Mouse (Mus musculus) liver, embryonic 12.5 days (tissue): ENCODE data around the gene Pard3b. TPM values are rescaled to one million over a fixed set of nuclear protein-coding genes. Genes with fewer than 3 reads are reported as not detected.

Source experiments
- ATAC-seq: fragments of 200-750 bp; cut with Nextera tagmentation; 2 replicates; pipeline ENCODE4 v1.8.0; 2017; ENCODE audit warnings: moderate number of reproducible peaks, mild to moderate bottlenecking, moderate library complexity
- H3K27ac ChIP-seq: fragments of 300-500 bp; sonication (generic); 2 replicates; pipeline ENCODE4 v1.5.1; 2016; ENCODE audit warnings: mild to moderate bottlenecking
- H3K27me3 ChIP-seq: fragments of 300-500 bp; sonication (generic); replicated peaks from 2 replicates; pipeline ENCODE4 v1.6.1; 2016; ENCODE audit warnings: mild to moderate bottlenecking, moderate library complexity
- H3K36me3 ChIP-seq: fragments of 300-500 bp; sonication (generic); 2 replicates; pipeline ENCODE4 v1.6.1; 2016; ENCODE audit warnings: mild to moderate bottlenecking, moderate library complexity
- H3K4me1 ChIP-seq: fragments of 300-500 bp; sonication (generic); 2 replicates; pipeline ENCODE4 v1.6.1; 2016
- H3K4me2 ChIP-seq: fragments of 300-500 bp; sonication (generic); 2 replicates; pipeline ENCODE4 v1.6.1; 2016; ENCODE audit warnings: mild to moderate bottlenecking, moderate library complexity
- H3K4me3 ChIP-seq: fragments of 300-500 bp; sonication (generic); 2 replicates; pipeline ENCODE4 v1.5.1; 2016; ENCODE audit warnings: mild to moderate bottlenecking, moderate library complexity
- H3K9ac ChIP-seq: fragments of 300-500 bp; sonication (generic); 2 replicates; pipeline ENCODE4 v1.6.1; 2016; ENCODE audit warnings: mild to moderate bottlenecking, moderate library complexity
- H3K9me3 ChIP-seq: fragments of 300-500 bp; sonication (generic); replicated peaks from 2 replicates; pipeline ENCODE4 v1.6.1; 2016; ENCODE audit warnings: mild to moderate bottlenecking, moderate library complexity
- WGBS: fragments of 180-500 bp; shearing (Covaris S2); methylation state at CpG from one replicate; pipeline ENCODE4 v1.1.7; 2016; ENCODE audit not compliant: insufficient replicate concordance; 5-methylcytosine and 5-hydroxymethylcytosine counted together
- polyA plus RNA-seq: library from polyadenylated mRNA; unstranded; fragments of >200 nt; fragmentation: Nextera tagmentation; extraction: Ambion mirVana; gene quantifications from 2 replicates; pipeline ENCODE4 v1.2.1, GENCODE M21; 2016

The Pard3b gene
- polyA plus RNA-seq, 1 experiment from 2014 or later = 6.5 TPM

DNA sequence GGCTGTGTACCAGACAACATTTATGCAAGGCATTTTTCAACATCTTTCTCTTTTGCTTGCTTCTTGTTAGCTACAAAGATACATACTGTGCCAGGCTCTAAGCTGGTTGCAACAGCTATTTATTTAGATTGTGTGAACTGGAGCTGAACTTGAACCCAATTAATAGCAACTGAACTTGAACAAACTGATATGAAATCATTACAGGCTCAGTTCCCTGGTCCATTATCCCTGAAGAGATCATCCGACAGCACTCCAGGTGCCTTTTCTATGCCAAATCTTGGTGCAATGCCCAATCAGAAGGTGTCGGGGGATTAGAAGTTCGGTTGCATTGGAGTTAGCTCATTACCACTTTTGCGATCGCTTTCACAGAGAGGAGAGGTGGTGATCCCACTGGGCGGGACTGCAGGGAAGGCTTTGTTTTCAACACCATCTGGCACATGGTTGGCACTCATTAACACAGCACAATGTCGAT, 414.6 kb downstream of the Pard3b start:
- Histone ChIP-seq H3K36me3 (no peaks in the 10 kb centered on the region), H3K4me2 (no peak overlapping the region), H3K27me3 (no peaks in the 10 kb centered on the region), H3K9ac (no peak overlapping the region), H3K4me1 (no peaks in the 10 kb centered on the region), H3K4me3 (no peak overlapping the region), H3K27ac (no peak overlapping the region), H3K9me3 (no peaks in the 10 kb centered on the region)
- 65% methylated on average over 7 of the region's 7 CpGs for WGBS
- ATAC-seq = no peak

DNA sequence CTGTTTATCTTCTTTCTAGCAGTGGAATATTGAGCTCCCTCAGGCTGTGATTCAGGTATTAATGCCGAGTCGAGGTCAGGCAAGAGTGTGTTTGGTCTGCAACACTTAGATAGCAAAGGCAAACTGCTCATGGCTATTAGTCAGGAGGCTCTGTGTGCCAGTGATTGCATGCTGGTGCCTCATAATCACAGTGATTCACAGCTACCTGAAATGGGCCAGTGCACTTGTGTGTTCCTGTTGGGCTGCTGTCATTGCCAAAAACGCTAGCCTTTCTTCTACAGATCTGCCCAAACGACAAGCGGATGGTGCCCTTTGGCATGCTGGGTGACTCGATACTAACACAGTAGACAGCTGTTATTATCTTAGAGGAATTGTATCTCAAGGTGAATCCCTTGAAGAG, 416.7 kb downstream of the Pard3b start:
- Histone ChIP-seq H3K27me3 (no peaks in the 10 kb centered on the region), H3K4me1 (no peaks in the 10 kb centered on the region), H3K27ac (no peak overlapping the region), H3K36me3 (no peaks in the 10 kb centered on the region), H3K9ac (no peak overlapping the region), H3K9me3 (no peaks in the 10 kb centered on the region), H3K4me2 (no peak overlapping the region), H3K4me3 (no peak overlapping the region)
- ATAC-seq = no peak
- 62% methylated on average over 6 of the region's 6 CpGs for WGBS

DNA sequence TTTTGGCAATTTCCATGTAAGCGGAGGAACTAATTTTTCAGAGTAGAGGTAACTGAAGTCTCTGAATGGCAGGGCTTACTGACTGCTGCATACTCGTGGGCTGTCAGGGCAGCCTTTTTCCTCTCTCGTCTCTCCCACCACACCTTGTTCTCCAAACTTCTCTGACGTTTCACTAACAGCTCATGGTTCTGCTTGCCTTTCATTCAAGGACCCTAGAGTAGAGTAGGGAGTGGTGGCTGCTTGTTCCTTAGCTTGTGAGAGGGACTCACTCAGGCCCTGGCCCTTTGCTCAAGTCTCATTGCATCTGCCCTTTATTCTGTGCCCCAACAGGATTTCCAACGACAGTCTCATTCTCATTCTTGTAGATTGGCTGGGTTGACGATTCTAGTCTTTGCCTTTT, 432.0 kb downstream of the Pard3b start:
- Histone ChIP-seq H3K36me3 (no peaks in the 10 kb centered on the region), H3K4me1 (no peaks in the 10 kb centered on the region), H3K9ac (no peak overlapping the region), H3K27ac (no peak overlapping the region), H3K9me3 (no peaks in the 10 kb centered on the region), H3K4me2 (no peak overlapping the region), H3K4me3 (no peak overlapping the region), H3K27me3 (no peaks in the 10 kb centered on the region)
- 69% methylated on average over 6 of the region's 6 CpGs for WGBS
- no peak for ATAC-seq

DNA sequence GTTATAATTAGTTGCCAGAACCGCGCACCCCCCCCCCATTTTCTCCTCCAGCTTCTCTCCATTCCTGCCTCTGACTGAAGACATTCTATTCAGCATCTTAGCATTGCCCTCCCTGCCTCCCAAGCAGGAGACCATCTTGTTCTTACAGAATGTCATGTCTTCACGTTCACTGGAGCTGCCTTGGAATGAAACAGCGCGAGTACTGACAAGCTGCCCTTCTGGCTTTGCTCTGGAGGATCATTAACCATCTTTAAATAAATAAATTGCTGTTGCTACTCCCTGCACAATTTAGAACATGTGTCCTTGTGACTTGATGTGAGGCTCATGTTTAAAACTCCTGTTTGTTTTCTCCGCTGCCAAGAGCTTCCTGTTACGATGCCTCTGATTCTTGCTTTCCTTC, 432.5 kb downstream of the Pard3b start:
- Histone ChIP-seq H3K4me3 (no peak overlapping the region), H3K36me3 (no peaks in the 10 kb centered on the region), H3K4me1 (no peaks in the 10 kb centered on the region), H3K27me3 (no peaks in the 10 kb centered on the region), H3K9me3 (no peaks in the 10 kb centered on the region), H3K27ac (no peak overlapping the region), H3K9ac (no peak overlapping the region), H3K4me2 (no peak overlapping the region)
- WGBS = 83% methylated on average over 7 of the region's 7 CpGs
- ATAC-seq = no peak

DNA sequence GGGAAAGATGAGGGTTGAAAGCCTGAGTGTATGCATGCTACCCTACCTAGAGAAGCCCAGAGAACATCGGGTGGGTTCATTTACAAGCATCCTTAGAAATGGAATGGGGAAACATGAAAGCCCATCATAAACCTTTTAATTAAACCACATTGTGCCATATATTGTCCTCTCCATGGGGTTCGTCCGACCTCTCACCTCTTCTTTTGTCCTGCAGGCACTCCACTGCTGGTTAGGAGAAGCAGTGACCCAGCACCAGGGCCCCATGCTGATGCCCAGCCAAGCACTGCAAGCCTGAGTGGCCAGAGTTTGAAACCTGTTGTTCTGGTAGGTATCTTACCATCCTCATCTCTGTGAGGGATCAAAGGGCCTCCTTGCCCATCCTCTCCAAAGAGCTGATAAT, 437.5 kb downstream of the Pard3b start:
- Histone ChIP-seq H3K4me1 (no peaks in the 10 kb centered on the region), H3K4me3 (no peak overlapping the region), H3K36me3 (no peaks in the 10 kb centered on the region), H3K9ac (no peak overlapping the region), H3K4me2 (no peak overlapping the region), H3K27me3 (no peaks in the 10 kb centered on the region), H3K9me3 (no peaks in the 10 kb centered on the region), H3K27ac (no peak overlapping the region)
- 80% methylated on average over 3 of the region's 3 CpGs for WGBS
- ATAC-seq = no peak

DNA sequence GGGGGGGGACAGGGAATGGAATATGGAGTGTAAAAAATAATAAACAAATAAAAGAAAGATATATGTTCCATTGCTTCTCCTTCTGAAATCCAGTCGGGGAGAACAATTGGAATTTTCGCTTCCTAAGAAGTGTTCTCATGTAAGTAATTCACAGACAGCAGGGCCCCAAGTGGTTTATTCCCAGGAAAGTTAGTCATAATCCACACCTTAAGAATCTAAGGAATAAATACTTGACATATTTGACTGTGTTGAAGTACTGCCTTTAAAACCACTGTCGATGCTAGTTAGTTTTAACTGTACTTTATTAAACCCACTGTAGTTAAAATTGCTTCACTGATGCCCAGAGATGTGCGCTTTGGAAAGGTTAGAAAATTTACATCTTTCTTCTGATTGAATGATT, 442.5 kb downstream of the Pard3b start:
- Histone ChIP-seq H3K4me2 (no peak overlapping the region), H3K4me3 (no peak overlapping the region), H3K27me3 (no peaks in the 10 kb centered on the region), H3K9me3 (no peaks in the 10 kb centered on the region), H3K4me1 (no peaks in the 10 kb centered on the region), H3K9ac (no peak overlapping the region), H3K36me3 (no peaks in the 10 kb centered on the region), H3K27ac (no peak overlapping the region)
- WGBS = 77% methylated on average over 4 of the region's 4 CpGs
- no peak for ATAC-seq

DNA sequence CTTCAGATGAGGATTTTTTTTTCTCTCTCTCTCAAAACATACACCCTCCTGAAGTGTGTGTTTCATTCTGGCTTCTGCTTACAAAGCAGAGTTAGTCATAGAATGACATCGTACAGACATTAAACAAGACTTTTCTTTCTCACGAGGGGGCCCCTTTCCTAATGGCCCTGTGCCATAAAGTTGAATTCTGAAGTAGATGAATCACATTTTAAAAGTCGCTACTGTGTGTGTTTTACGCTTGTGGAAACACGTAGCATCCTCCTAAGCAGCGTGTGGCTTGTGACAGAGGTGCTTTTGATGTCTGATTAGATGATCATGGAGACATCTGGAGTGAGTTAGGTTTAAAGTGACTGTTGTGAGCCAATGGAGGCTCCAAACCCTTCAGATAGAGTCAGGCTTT, 447.4 kb downstream of the Pard3b start:
- ATAC-seq = no peak
- Histone ChIP-seq H3K9me3 (no peaks in the 10 kb centered on the region), H3K4me3 (no peak overlapping the region), H3K4me1 (no peaks in the 10 kb centered on the region), H3K36me3 (no peaks in the 10 kb centered on the region), H3K9ac (no peak overlapping the region), H3K27ac (no peak overlapping the region), H3K27me3 (no peaks in the 10 kb centered on the region), H3K4me2 (no peak overlapping the region)
- 59% methylated on average over 6 of the region's 6 CpGs for WGBS

DNA sequence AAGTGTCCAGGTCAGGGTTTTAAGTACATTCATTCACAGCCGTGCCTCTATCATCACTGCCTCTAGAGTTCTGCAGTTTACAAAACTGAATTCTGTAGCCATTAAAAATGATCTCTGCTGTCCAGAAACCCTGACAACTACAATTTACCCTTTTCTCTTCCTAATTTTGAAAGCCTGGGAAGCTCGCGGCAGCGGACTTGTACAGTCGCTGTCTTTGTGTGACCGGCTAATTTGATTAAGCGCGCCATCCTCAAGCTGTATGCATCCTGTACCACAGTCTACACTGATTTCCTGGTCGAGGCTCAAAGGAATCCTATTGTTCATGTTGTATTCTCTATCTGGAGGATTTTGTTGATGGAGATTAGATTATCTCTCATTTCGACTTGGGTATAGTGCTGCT, 448.8 kb downstream of the Pard3b start:
- WGBS = 78% methylated on average over 10 of the region's 10 CpGs
- Histone ChIP-seq H3K27me3 (no peaks in the 10 kb centered on the region), H3K4me3 (no peak overlapping the region), H3K4me1 (no peaks in the 10 kb centered on the region), H3K27ac (no peak overlapping the region), H3K4me2 (no peak overlapping the region), H3K36me3 (no peaks in the 10 kb centered on the region), H3K9me3 (no peaks in the 10 kb centered on the region), H3K9ac (no peak overlapping the region)
- no peak for ATAC-seq

DNA sequence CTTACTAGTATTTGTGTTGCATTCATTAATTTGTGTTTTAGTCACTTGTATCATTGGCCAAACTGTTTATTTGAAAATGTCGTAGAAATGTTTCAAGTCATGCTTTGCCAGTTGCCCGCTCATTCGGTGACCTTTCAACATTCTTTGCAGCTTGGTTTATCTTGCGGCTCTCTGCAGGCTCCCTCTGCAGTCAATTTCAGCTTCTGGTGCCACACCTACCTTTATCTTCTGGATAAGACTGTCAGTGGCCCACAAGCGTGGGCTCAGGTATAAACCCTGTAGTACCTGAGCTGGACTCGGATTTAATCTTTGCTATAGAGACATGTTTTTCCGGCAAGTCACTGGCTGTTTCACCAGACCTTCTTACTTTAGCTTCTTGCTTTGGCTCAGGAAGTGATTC, 456.3 kb downstream of the Pard3b start:
- Histone ChIP-seq H3K36me3 (no peaks in the 10 kb centered on the region), H3K9me3 (no peaks in the 10 kb centered on the region), H3K27me3 (no peaks in the 10 kb centered on the region), H3K4me2 (no peak overlapping the region), H3K4me1 (no peaks in the 10 kb centered on the region), H3K9ac (no peak overlapping the region), H3K4me3 (no peak overlapping the region), H3K27ac (no peak overlapping the region)
- ATAC-seq = no peak
- 66% methylated on average over 7 of the region's 7 CpGs for WGBS

DNA sequence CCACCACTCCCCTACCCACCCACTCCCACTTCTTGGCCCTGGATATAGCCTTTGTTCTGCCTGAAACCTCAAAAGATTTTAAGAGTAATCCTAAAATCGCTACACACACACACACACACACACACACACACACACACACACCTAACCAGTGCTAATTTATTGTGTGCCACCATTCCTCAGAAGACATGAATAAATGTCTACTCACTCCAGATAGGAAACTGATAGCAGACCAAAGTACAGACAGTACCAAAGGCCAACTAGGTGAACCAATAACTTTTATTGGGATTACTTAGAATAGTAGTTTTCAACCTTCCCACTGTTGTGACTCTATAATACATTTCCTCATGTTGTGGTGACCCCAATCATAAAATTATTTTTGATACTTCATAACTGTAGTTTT, 483.8 kb downstream of the Pard3b start:
- Histone ChIP-seq H3K4me3 (no peak overlapping the region), H3K9ac (no peak overlapping the region), H3K36me3 (no peaks in the 10 kb centered on the region), H3K4me2 (no peak overlapping the region), H3K4me1 (no peaks in the 10 kb centered on the region), H3K27me3 (no peaks in the 10 kb centered on the region), H3K27ac (no peak overlapping the region), H3K9me3 (no peaks in the 10 kb centered on the region)
- no peak for ATAC-seq
- 69% methylated on average over 1 of the region's 1 CpGs for WGBS

DNA sequence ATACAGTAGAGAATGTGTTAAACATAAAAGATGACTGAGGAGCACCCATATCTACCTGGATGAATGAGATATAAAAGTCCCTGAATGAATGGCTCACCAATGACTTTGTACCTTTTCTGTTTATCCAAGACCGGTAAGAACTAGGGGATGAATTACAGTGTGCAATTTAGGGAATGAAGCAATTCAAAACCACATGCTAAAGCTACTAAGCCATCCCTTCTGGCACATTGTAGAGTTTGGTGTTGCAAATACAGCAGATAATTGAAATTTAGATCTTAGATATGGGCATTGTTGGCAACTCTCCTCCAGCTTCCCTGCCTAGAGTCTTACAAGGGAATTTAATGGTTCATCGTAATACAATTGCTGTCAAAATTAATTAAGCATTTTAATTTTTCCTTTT, 490.6 kb downstream of the Pard3b start:
- WGBS = 80% methylated on average over 2 of the region's 2 CpGs
- ATAC-seq = no peak

DNA sequence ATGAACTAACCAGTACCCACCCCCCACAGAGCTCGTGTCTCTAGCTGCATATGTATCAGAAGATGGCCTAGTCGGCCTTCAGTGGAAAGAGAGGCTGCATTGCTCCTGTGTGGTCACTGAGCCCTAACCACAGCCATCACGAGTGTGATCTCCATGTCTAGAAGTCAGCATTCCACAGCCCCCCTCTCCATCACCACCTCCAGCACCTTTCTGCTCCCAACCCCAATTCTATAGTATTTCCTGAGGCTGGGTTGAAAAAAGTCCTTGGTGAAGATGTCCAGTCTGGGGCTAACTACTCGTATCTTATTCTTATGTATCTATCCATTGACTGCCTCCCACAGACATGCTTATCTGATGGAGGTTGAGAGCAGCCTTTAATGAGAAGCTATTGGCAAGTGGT, 509.5 kb downstream of the Pard3b start:
- H3K9me3 ChIP-seq = no peaks in the 10 kb centered on the region

More for the DNA sequence above, 490.6 kb downstream of the Pard3b start:
- Histone ChIP-seq H3K4me2 (no peak overlapping the region), H3K27me3 (no peaks in the 10 kb centered on the region), H3K9me3 (no peaks in the 10 kb centered on the region), H3K4me1 (no peaks in the 10 kb centered on the region), H3K4me3 (no peak overlapping the region), H3K9ac (no peak overlapping the region), H3K36me3 (no peaks in the 10 kb centered on the region), H3K27ac (no peak overlapping the region)

DNA sequence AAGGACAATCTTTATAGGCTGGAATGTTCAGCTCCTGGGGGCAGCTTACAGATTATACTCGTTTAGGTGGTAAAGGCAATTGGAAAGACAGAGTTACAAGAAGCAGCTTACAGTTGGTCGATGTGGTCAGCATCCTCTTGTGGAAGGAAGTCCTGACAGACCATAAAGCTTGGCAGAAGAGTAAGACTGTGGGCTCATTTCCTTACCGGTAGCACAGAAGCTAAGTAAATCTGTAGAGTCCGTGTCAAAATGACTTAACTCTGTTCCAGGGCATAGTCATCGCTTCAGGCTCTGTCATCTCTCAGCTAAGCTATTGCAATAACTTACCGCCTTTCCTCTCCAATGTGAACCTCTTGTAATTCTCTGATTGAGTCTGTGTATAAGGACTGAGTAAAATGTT, 510.2 kb downstream of the Pard3b start:
- Histone ChIP-seq H3K4me3 (no peak overlapping the region), H3K36me3 (no peaks in the 10 kb centered on the region), H3K27ac (no peak overlapping the region), H3K27me3 (no peaks in the 10 kb centered on the region), H3K9me3 (no peaks in the 10 kb centered on the region), H3K9ac (no peak overlapping the region), H3K4me2 (no peak overlapping the region), H3K4me1 (no peaks in the 10 kb centered on the region)
- 28% methylated on average over 6 of the region's 6 CpGs for WGBS
- no peak for ATAC-seq

More for the DNA sequence above, 509.5 kb downstream of the Pard3b start:
- Histone ChIP-seq H3K27ac (no peak overlapping the region), H3K9ac (no peak overlapping the region), H3K4me1 (no peaks in the 10 kb centered on the region), H3K27me3 (no peaks in the 10 kb centered on the region), H3K36me3 (no peaks in the 10 kb centered on the region), H3K4me2 (no peak overlapping the region), H3K4me3 (no peak overlapping the region)
- WGBS = 42% methylated on average over 4 of the region's 4 CpGs
- no peak for ATAC-seq
